Mouse (Mus musculus) G1E (cell line): Measurements from ENCODE around the gene Lyrm9. TPM values are rescaled to one million over a fixed set of nuclear protein-coding genes. Genes with fewer than 3 reads are reported as not detected.
A peak's percentile ranks its signal among the peaks of the same experiment; 100 is the strongest.

ENCODE experiments used
- ATAC-seq: 2 replicates; pipeline ENCODE4 v1.8.0; 2016; ENCODE audit warnings: mild to moderate bottlenecking; ENCODE audit not compliant: insufficient number of reproducible peaks, poor library complexity, low FRiP score, severe bottlenecking; ENCODE audit errors: extremely low read depth
- DNase-seq: peaks from one replicate; pipeline ENCODE4 v3.0.0; 2012; ENCODE audit warnings: low spot score
- H3K27me3 ChIP-seq: 2 replicates; pipeline ENCODE4 v1.6.1; 2012; ENCODE audit warnings: mild to moderate bottlenecking, low read length, inconsistent platforms; ENCODE audit not compliant: insufficient read depth
- H3K36me3 ChIP-seq: replicated peaks from 2 replicates; pipeline ENCODE3; 2012; ENCODE audit warnings: mild to moderate bottlenecking, inconsistent platforms
- H3K4me1 ChIP-seq: 2 replicates; pipeline ENCODE4 v1.6.1; 2012; ENCODE audit warnings: low read depth, low read length, inconsistent platforms, mixed read lengths; ENCODE audit not compliant: insufficient read depth
- H3K4me3 ChIP-seq: 2 replicates; pipeline ENCODE4 v1.5.1; 2012; ENCODE audit warnings: low read depth, mild to moderate bottlenecking, inconsistent platforms, low read length, moderate library complexity, mixed read lengths
- H3K9me3 ChIP-seq: replicated peaks from 2 replicates; pipeline ENCODE4 v1.6.1; 2012; ENCODE audit warnings: inconsistent platforms
- CTCF ChIP-seq: IDR thresholded peaks from 2 replicates; pipeline ENCODE4 v1.5.1; 2012; ENCODE audit warnings: low read depth, low read length, inconsistent platforms, mixed read lengths
- GATA1 ChIP-seq: IDR thresholded peaks from 2 replicates; pipeline ENCODE4 v1.6.1; 2012; ENCODE audit warnings: borderline replicate concordance, low read length, inconsistent platforms, mixed read lengths
- GATA2 ChIP-seq: IDR thresholded peaks from 2 replicates; pipeline ENCODE4 v1.6.1; 2012; ENCODE audit warnings: low read depth, low read length, inconsistent platforms, borderline replicate concordance
- POLR2AphosphoS5 ChIP-seq: IDR thresholded peaks from 2 replicates; pipeline ENCODE4 v1.6.1; 2012; ENCODE audit warnings: low read depth, low read length, inconsistent platforms; ENCODE audit not compliant: insufficient replicate concordance
- TAL1 ChIP-seq: conservative IDR thresholded peaks from 2 replicates; pipeline ENCODE4 v1.6.1; 2012; ENCODE audit warnings: low read depth, low read length, inconsistent platforms, mixed read lengths
- polyA plus RNA-seq: library from polyadenylated mRNA; stranded (reverse); fragments of >175 nt; gene quantifications from 2 replicates; pipeline ENCODE4 v1.2.3, GENCODE M21; 2012
- total RNA-seq, 2 experiments: library from RNA; stranded (forward) in 1 of 2; stranded (reverse) in 1 of 2; fragments of 200-1000 nt in 1 of 2; fragments of >200 nt in 1 of 2; fragmentation: Nextera tagmentation in 1 of 2; gene quantifications; 2 replicates each; pipeline ENCODE4 v1.2.3; 2014 to 2017

Gene Lyrm9
- total and polyA plus RNA-seq, 3 experiments, result 24.9 to 211 (median 52.1) TPM

GRCm38 (mm10) chr11:78836486-78836885 lies 10.1 kb downstream of the Lyrm9 start:
- Histone ChIP-seq H3K27me3 (no peaks in the 10 kb centered on the region), H3K36me3 (peaks cover 68% of the 10 kb centered on the region), H3K4me1 (peaks cover 49% of the 10 kb centered on the region), H3K9me3 (peaks cover 5% of the 10 kb centered on the region), H3K4me3 (no peak overlapping the region)
- DNase-seq (no peak), ATAC-seq (no peak)
- TF ChIP-seq POLR2AphosphoS5, result no peak
- no peak for TF ChIP-seq GATA2
- no peak for TF ChIP-seq GATA1
- no peak for TF ChIP-seq TAL1
- no peak for TF ChIP-seq CTCF

DNA sequence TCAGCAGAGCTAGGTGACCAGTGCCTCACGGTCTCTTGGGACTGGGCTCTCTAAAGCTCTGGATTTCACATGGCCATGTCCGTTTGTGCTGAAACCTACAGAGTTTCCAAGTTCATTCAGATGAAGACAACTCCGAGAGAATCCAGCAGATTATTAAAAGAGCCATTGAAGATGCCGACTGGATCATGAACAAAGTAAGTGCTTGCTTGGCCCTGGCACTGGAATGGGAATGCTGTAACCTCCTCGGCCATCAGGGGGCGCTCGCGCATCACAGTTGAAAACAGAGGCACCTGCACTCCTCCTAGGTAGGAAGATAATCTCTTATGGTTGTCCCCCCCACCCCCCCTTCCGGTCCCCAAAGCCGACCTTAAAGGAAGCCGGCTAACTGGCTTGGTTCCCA lies 11.6 kb downstream of the Lyrm9 start:
- DNase-seq, result no peak
- no peak for TF ChIP-seq GATA2
- TF ChIP-seq CTCF, result peak; percentile 56
- no peak for ATAC-seq
- H3K36me3 ChIP-seq, result peaks cover 80% of the 10 kb centered on the region
- peaks cover 5% of the 10 kb centered on the region for H3K9me3 ChIP-seq
- no peak overlapping the region for H3K4me3 ChIP-seq
- H3K4me1 ChIP-seq, result peaks cover 34% of the 10 kb centered on the region
- no peaks in the 10 kb centered on the region for H3K27me3 ChIP-seq

GRCm38 (mm10) chr11:78839491-78839890 lies 13.1 kb downstream of the Lyrm9 start:
- ATAC-seq (no peak), DNase-seq (no peak)
- TF ChIP-seq GATA1 (no peak), CTCF (no peak), POLR2AphosphoS5 (no peak), TAL1 (no peak), GATA2 (no peak)
- Histone ChIP-seq H3K4me1 (peaks cover 20% of the 10 kb centered on the region), H3K4me3 (no peak overlapping the region), H3K27me3 (no peaks in the 10 kb centered on the region), H3K36me3 (peaks cover 78% of the 10 kb centered on the region), H3K9me3 (peaks cover 5% of the 10 kb centered on the region)

GRCm38 (mm10) chr11:78840141-78840540 lies 13.8 kb downstream of the Lyrm9 start:
- no peak for DNase-seq
- H3K4me1 ChIP-seq, result peaks cover 16% of the 10 kb centered on the region
- H3K9me3 ChIP-seq, result peaks cover 5% of the 10 kb centered on the region
- H3K27me3 ChIP-seq, result no peaks in the 10 kb centered on the region
- ATAC-seq, result no peak
- no peak overlapping the region for H3K4me3 ChIP-seq
- peaks cover 76% of the 10 kb centered on the region for H3K36me3 ChIP-seq
- TF ChIP-seq POLR2AphosphoS5 (no peak), CTCF (no peak)

GRCm38 (mm10) chr11:78841987-78842386 lies 15.6 kb downstream of the Lyrm9 start:
- Histone ChIP-seq H3K27me3 (no peaks in the 10 kb centered on the region), H3K9me3 (peaks cover 5% of the 10 kb centered on the region), H3K4me3 (no peak overlapping the region), H3K4me1 (peaks cover 8% of the 10 kb centered on the region), H3K36me3 (peaks cover 59% of the 10 kb centered on the region)
- no peak for DNase-seq
- no peak for ATAC-seq
- TF ChIP-seq POLR2AphosphoS5 (no peak), GATA2 (no peak), CTCF (no peak), TAL1 (no peak), GATA1 (no peak)

DNA sequence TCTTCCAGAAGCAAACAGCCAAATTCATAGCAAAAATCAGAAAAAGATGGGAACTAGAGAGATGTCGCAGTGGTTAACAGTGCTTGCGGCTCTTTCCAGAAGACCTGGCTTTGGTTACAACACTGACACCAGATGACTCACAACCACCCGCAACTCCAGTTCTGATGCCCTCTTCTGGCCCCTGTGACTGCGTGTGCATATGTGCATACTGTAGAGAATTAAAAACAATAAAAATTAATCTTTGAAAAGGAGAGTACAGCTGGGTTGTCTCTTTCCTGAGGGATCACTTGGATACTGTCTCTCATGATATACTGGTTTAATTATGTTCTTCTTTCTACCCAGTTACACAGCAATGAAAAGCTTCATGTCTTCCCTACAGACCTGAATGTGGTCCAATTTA lies 20.2 kb downstream of the Lyrm9 start:
- Histone ChIP-seq H3K27me3 (no peaks in the 10 kb centered on the region), H3K36me3 (peaks cover 15% of the 10 kb centered on the region), H3K4me1 (peaks cover 2% of the 10 kb centered on the region; the same call in 1 of the 2 replicates), H3K4me3 (no peak overlapping the region), H3K9me3 (no peaks in the 10 kb centered on the region)
- ATAC-seq (no peak), DNase-seq (no peak)
- TF ChIP-seq GATA2 (no peak), GATA1 (no peak), POLR2AphosphoS5 (no peak), CTCF (no peak), TAL1 (no peak)
